Mouse (Mus musculus): ENCODE measurements around the gene Mad1l1. TPM values are rescaled to one million over a fixed set of nuclear protein-coding genes. Genes with fewer than 3 reads are reported as not detected.

Mad1l1 gene
- total RNA-seq, 4 experiments from 2014 or later = 9.0 to 11.3 (median 10.4) TPM

DNA sequence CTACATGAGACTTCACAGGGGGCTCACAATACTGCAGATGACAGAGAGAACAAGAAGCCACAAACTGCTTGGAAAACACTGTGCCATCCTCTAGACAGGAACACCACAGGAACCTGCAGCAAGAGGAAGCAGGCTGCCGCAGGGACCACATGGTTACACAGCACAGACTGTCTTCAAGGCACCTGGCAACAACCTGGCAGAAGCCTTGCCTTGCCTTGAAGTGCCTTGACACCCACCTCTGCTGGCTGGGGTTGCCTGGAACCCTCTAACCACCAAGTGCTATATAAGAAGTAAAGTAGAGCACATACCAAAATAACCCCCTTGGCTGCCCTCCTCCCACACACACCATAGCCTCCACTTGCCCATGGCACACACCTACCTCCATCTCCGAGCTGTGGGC is 177.8 kb downstream of the Mad1l1 start:
- DNase-seq (ENCODE audit: low spot score) = no peak

GRCm38 (mm10) chr5:140141336-140141735 is 180.0 kb downstream of the Mad1l1 start:
- DNase-seq (ENCODE audit: low spot score) = peak; percentile 51

GRCm38 (mm10) chr5:140140214-140140613 is 181.1 kb downstream of the Mad1l1 start:
- DNase-seq (ENCODE audit: low spot score) = peak; percentile 26

DNA sequence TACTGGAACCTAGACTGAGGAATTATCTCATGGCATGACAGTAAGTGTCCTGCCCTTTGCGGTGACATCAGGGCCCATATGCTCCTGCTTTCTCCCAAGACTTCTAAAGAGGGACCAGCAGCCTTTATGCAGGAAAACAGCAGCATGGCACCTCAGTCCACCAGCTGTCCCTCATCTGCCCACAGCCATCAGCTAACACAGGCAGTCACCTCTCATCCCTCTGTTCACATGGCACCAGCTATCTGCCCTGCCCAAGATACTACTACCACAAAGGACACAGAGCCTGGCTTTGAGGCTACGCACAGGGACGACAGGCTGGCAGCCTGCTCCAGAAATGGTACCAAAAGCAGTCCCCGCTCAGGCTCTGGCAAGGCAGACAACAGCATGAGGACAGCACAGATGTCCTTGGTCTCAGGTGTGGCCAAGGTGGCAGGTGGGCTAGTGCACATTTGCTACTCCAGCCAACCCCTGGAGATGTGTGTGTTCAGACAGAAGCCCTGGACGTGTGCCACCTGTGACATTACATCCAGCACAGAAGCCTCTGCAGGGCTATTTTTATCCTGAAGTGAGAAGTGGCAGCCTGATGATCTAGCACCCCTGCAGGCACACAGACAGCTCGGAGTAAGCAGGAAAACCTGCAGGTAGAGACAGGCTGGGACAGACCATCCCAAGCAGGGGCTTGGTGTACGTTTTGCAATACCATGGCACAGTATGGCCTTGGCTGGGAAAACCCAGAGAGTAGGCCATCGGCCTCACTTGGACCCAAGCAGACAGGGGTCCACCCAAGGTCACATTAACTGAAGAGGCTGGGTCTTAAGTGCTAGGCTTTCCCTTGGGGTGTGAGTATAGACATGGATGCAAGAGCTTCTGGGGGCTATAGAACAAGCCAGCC is 185.4 kb downstream of the Mad1l1 start:
- peak; percentile 47 for DNase-seq (ENCODE audit: low spot score)

- DNase-seq (ENCODE audit: low spot score) = no peak
Observed at GRCm38 (mm10) chr5:140134021-140134420, 187.3 kb downstream of the Mad1l1 start.

- no peak for DNase-seq (ENCODE audit: low spot score)
Observed at GRCm38 (mm10) chr5:140128414-140128981, 192.9 kb downstream of the Mad1l1 start.

- no peak for DNase-seq (ENCODE audit: low spot score)
Observed at GRCm38 (mm10) chr5:140127981-140128380, 193.4 kb downstream of the Mad1l1 start.

- no peak for DNase-seq (ENCODE audit: low spot score)
Observed at GRCm38 (mm10) chr5:140124626-140125025, 196.7 kb downstream of the Mad1l1 start.

DNA sequence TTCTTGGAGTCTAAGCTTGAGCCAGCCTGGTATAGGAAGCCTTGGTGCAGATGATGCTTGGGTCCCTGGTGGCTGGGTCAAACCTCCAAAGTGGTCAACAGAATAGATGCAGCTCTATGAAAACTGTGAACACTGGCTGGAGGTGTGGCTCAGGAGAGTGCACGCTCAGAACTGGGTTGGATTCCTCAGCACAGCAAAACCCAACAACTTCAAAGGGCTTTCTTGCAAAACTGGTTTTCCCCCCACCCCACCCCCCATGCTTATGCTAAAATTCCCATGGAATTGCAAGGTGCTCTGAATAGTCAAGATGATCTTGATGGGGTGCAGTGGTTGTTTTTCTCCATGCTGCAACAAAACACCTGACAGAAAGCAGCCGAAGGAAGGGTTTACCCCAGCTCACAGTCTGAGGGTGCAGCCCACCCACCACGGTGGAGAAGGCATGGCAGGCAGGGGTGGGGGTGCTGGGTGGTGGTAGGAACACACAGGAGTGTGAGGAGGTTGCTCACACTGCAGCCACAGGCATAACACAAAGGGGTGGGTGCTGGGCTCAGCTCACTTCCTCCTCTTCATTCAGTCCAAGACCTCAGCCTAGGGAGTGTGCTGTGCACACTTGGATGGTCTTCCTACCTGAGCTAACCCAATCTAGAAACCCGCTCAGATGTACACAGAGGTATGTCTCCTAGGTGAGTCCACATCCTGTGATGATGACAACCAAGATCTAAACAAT is 197.5 kb downstream of the Mad1l1 start:
- no peak for DNase-seq (ENCODE audit: low spot score)

DNA sequence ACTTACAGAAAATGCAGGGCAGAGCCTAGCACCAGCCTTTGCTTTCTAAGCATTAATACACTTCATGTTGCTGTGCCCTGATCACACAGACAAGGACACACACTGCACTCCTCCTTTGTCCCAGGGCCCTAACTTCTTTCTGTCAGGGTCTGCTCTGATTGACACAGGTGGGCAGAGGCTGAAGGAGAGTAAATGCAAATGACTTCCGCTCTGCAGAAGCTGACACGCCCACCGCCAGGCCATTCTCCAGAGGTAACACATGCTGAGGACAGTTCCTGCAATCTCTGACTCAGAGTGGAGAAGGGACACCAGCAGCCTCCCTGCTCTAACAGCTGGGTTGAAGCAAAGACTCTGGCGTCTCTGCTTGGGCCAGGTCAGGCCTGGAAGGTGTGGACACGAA is 198.2 kb downstream of the Mad1l1 start:
- no peak for DNase-seq (ENCODE audit: low spot score)

DNA sequence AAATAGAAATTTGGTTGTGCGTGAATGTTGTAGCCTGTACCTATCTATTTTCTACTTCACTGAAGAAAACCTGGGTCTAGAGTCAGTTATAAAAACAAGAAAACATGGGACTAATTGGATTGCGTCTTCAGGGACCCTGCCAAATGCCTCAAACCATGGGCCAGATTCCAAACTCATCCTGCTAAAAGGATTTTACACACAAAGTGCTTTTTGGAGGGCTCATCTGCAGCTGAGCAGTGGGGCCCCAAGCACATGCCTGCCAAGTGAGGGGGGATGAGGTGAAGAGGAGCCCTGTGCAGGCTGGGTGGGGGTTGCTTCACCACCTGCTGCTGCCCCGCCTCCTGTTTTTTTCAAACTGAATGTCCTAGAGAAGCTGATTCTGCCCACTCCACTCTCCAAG is 199.4 kb downstream of the Mad1l1 start:
- no peak for DNase-seq (ENCODE audit: low spot score)

GRCm38 (mm10) chr5:140118921-140119320 is 202.4 kb downstream of the Mad1l1 start:
- DNase-seq (ENCODE audit: low spot score) = no peak

- DNase-seq (ENCODE audit: low spot score) = no peak
Observed at GRCm38 (mm10) chr5:140117968-140118367, 203.4 kb downstream of the Mad1l1 start.

GRCm38 (mm10) chr5:140115434-140116271 is 205.7 kb downstream of the Mad1l1 start:
- peak; percentile 88 for DNase-seq (ENCODE audit: low spot score)

GRCm38 (mm10) chr5:140114512-140115060 is 206.8 kb downstream of the Mad1l1 start:
- no peak for DNase-seq (ENCODE audit: low spot score)

- DNase-seq (ENCODE audit: low spot score) = no peak
Observed at GRCm38 (mm10) chr5:140113281-140113680, 208.1 kb downstream of the Mad1l1 start.

- no peak for DNase-seq (ENCODE audit: low spot score)
Observed at GRCm38 (mm10) chr5:140110024-140110423, 211.3 kb downstream of the Mad1l1 start.

DNA sequence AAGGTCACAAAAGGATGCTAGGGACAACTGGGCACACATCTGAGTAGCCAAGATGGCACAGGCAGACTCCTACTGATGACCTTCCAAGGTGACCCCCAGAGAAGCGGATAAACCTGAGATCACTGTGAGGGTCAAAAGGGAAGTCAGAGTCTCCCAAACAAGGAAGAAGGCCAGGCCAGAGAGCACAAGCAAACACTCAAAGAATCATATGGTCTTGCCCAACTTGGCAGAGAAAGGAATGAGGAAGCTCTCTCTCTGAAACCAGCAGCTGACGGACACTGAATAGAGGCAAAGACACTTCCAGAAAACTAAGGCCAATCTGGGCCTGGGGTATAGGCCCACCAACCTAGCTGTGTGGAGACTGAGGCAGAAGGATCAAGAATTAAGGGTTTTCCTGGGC is 213.4 kb downstream of the Mad1l1 start:
- no peak for DNase-seq (ENCODE audit: low spot score)

DNA sequence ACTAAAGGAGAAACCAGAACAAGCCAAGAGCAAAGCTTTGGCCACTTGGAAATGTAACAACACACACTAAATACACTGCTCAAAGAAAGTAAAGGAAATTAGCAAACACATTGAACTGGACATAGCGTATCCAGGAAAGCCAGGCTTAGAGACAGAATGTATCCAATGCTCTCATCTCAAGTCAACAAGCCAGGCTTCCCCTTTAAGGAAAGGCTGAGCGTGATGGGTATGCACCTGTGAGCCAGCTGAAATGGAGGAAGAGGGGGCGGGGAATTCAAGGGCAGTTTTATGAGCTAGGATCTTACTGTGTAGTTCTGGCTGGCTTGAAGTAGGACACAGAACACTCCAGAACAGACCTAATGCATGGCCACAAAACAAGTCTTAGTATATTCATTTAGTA is 215.3 kb downstream of the Mad1l1 start:
- no peak for DNase-seq (ENCODE audit: low spot score)

- no peak for DNase-seq (ENCODE audit: low spot score)
Observed at GRCm38 (mm10) chr5:140104891-140105290, 216.5 kb downstream of the Mad1l1 start.

DNA sequence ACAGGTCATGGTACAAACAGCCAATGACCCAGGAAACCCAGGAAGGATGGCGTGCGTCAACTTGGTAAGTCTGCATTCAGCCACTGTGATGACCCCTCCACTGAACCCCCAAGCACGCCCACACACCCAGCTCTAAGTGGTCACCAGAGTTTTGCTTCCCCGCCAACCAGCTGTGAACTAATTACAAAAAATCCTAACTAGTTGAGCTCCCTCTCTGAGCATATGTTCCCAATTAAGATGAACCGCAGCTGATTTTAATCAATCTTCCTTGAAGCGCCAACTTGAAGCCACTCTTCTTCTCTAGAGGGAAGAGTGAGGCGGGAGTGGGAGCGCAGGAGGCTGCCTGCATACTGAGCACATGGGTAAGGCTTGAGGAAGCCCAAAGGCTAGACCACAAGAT is 218.6 kb downstream of the Mad1l1 start:
- no peak for DNase-seq (ENCODE audit: low spot score)
